Comparison of ENCODE assay signal across 1 mouse cellular context in the genomic region with DNA sequence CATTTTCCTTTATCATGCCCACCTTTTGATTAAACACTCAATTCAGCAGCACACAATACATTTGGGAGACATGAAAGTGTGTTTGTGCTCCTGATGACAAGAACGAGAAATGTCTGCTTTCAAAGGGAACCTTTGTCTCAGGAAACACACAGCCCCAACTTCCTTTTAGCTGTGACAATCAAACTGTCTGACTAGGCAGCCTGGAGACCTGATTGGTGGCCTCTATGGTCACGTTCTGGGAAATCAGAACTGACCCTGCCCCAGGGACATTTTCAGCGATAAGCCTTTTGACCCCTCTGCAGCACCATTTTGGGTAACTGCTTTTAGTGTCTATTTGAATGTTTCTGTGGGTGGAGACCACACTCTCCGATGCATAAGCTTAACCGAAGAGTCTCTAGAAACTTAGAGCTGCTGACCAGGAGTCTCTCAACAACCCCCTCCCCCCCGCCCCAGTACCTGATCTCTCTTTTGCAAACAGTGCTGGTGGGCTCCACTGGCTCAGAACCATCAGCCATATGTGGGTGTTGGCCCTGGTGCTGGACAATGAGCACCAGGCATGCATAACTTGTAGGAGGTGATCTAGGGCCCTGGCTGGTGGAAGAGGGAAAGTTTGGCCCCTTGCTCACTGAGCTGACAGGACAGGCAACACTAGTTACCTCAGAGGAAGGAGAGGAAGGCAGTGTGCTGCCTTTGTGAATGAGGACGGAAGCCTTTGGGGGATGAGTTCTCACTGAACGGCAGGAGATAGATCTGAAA.
TF ChIP-seq lines count a peak whose summit lies in the region.

No protein-coding gene starts in this region.

TF ChIP-seq in CH12.LX, 34 proteins besides CTCF, POLR2A, EP300 and RAD21:
- TF ChIP-seq USF2 (conservative IDR thresholded peaks at IDR 0.05; ENCODE audit: low read depth, low read length) (no peak), MAFK (IDR thresholded peaks at IDR 0.05; ENCODE audit: insufficient replicate concordance, low read length) (no peak), TCF12 (IDR thresholded peaks at IDR 0.05; ENCODE audit: low read depth, low read length) (no peak), ZNF384 (IDR thresholded peaks at IDR 0.05; ENCODE audit: low read depth, low read length) (no peak), SMC3 (IDR thresholded peaks at IDR 0.05; ENCODE audit: low read depth, low read length) (no peak), MEF2A (IDR thresholded peaks at IDR 0.05; ENCODE audit: borderline replicate concordance, low read depth, low read length) (no peak), ZKSCAN1 (IDR thresholded peaks at IDR 0.05; ENCODE audit: borderline replicate concordance, low read depth, low read length) (no peak), PAX5 (IDR thresholded peaks at IDR 0.05; ENCODE audit: low read length) (no peak), POLR2AphosphoS2 (IDR thresholded peaks at IDR 0.05; ENCODE audit: low read depth, low read length) (no peak), NELFE (IDR thresholded peaks at IDR 0.05; ENCODE audit: low read depth, low read length) (0 out of 2 replicates have a peak, but pooled peaks have one; percentile 11), MXI1 (IDR thresholded peaks at IDR 0.05; ENCODE audit: low read depth, low read length) (no peak), SIN3A (IDR thresholded peaks at IDR 0.05; ENCODE audit: low read length) (no peak), ELF1 (IDR thresholded peaks at IDR 0.05; ENCODE audit: low read depth, low read length) (peak; percentile 35; the same call in 1 of the 2 replicates), ETS1 (conservative IDR thresholded peaks at IDR 0.05; ENCODE audit: low read depth, low read length) (no peak), UBTF (IDR thresholded peaks at IDR 0.05; ENCODE audit: low read depth, low read length) (no peak), HCFC1 (IDR thresholded peaks at IDR 0.05; ENCODE audit: low read depth, low read length) (peak; percentile 30; the same call in 1 of the 2 replicates), BHLHE40 (IDR thresholded peaks at IDR 0.05; ENCODE audit: low read depth, low read length) (peak; percentile 61)
TF ChIP-seq in CH12.LX: peak in this region for 4.
